Mouse (Mus musculus) layer of hippocampus, adult 9-11 months (tissue): ENCODE measurements at regions not wholly inside any gene's neighbourhood (a gene's known extent, or its start where the extent isn't known, plus 50 kb on each side); places are given as distances from the start of the nearest gene placed in this dataset.

Source experiments
- DNase-seq: peaks from one replicate; pipeline ENCODE4 v3.0.0; 2022

GRCm38 (mm10) chr5:126343570-126343969, 812.0 kb downstream of the Tmem132b start:
- DNase-seq, result no peak

GRCm38 (mm10) chr5:126350936-126351335, 819.4 kb downstream of the Tmem132b start:
- no peak for DNase-seq

GRCm38 (mm10) chr5:126369436-126369835, 837.9 kb downstream of the Tmem132b start:
- DNase-seq, result no peak

- DNase-seq, result no peak
These were observed 849.3 kb upstream of the Tmem132c start for GRCm38 (mm10) chr5:126392306-126392705.

GRCm38 (mm10) chr5:126395331-126395730, 846.3 kb upstream of the Tmem132c start:
- DNase-seq, result peak; percentile 5

- no peak for DNase-seq
These were observed 809.9 kb upstream of the Tmem132c start for GRCm38 (mm10) chr5:126431748-126432147.

- peak; percentile 53 for DNase-seq
These were observed 802.9 kb upstream of the Tmem132c start for GRCm38 (mm10) chr5:126438696-126439095.

GRCm38 (mm10) chr5:126440516-126440915, 801.1 kb upstream of the Tmem132c start:
- DNase-seq, result peak; percentile 61

GRCm38 (mm10) chr5:126475761-126476160, 765.8 kb upstream of the Tmem132c start:
- peak; percentile 29 for DNase-seq

- DNase-seq, result no peak
These were observed 719.5 kb upstream of the Tmem132c start for GRCm38 (mm10) chr5:126522076-126522475.

GRCm38 (mm10) chr5:126525863-126526262, 715.7 kb upstream of the Tmem132c start:
- DNase-seq, result peak; percentile 74

GRCm38 (mm10) chr5:126530806-126531527, 710.6 kb upstream of the Tmem132c start:
- no peak for DNase-seq

- no peak for DNase-seq
These were observed 710.1 kb upstream of the Tmem132c start for GRCm38 (mm10) chr5:126531528-126531894.

- DNase-seq, result no peak
These were observed 709.6 kb upstream of the Tmem132c start for GRCm38 (mm10) chr5:126531975-126532374.

GRCm38 (mm10) chr5:126538072-126538471, 703.5 kb upstream of the Tmem132c start:
- DNase-seq, result no peak

- peak; percentile 54 for DNase-seq
These were observed 697.2 kb upstream of the Tmem132c start for GRCm38 (mm10) chr5:126544261-126544976.

GRCm38 (mm10) chr5:126547841-126548240, 693.8 kb upstream of the Tmem132c start:
- peak; percentile 18 for DNase-seq

GRCm38 (mm10) chr5:126551676-126552075, 689.9 kb upstream of the Tmem132c start:
- DNase-seq, result peak; percentile 33

- DNase-seq, result no peak
These were observed 682.6 kb upstream of the Tmem132c start for GRCm38 (mm10) chr5:126559011-126559410.

- no peak for DNase-seq
These were observed 675.8 kb upstream of the Tmem132c start for GRCm38 (mm10) chr5:126565817-126566216.

GRCm38 (mm10) chr5:126566226-126566625, 675.4 kb upstream of the Tmem132c start:
- DNase-seq, result no peak

- DNase-seq, result no peak
These were observed 667.8 kb upstream of the Tmem132c start for GRCm38 (mm10) chr5:126573766-126574165.

- DNase-seq, result no peak
These were observed 643.8 kb upstream of the Tmem132c start for GRCm38 (mm10) chr5:126597786-126598330.

- no peak for DNase-seq
These were observed 642.0 kb upstream of the Tmem132c start for GRCm38 (mm10) chr5:126599561-126599960.
